ENCODE assay signal across 14 mouse cellular contexts in the genomic region with DNA sequence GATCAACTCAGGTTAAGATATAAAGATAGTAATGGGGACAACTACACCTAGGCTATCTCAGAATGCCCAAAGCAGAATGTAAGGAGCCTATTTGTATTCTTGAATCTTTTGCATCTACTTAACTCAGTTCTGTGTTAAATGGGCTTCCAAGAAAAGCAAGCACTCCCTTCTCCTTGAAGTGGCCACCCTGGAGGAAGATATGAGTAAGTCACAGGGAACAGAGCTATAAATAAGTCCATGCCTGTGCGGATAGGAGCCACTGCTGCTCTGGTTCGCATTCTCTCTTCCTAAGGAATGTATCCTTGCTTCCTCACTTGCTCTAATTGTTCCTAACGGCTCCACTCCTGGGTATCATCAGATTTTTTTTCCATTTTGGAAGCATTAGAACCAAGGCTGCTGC.
"Had no signal": no experiment of that assay in that cellular context is flagged by ENCODE, and none has a peak within 500 bp of the region (broad histone marks: within the 10 kb centered on the region; RNA-seq: fewer than 3 reads in every experiment).

No protein-coding gene starts in this region.

- H3K36me3 ChIP-seq: limb, embryonic 15.5 days; liver, embryonic 13.5 days; midbrain, embryonic 10.5 days; neural tube, embryonic 15.5 days had no signal

- DNase-seq: kidney, postnatal 36 days; layer of hippocampus, adult 9-11 months; layer of hippocampus, postnatal 36 days; liver, embryonic 13.5 days; lung, adult 18-20 months; lung, postnatal 4 days; midbrain, embryonic 14.5 days; right cerebral cortex, adult 18-20 months; thymus, adult 18-20 months; thymus, postnatal 14 days had no signal

- H3K9ac ChIP-seq: limb, embryonic 15.5 days; liver, embryonic 13.5 days; neural tube, embryonic 15.5 days had no signal

- H3K9me3 ChIP-seq: limb, embryonic 15.5 days; liver, embryonic 13.5 days; midbrain, embryonic 10.5 days; neural tube, embryonic 15.5 days had no signal

- H3K4me3 ChIP-seq: limb, embryonic 15.5 days; liver, embryonic 13.5 days; midbrain, embryonic 10.5 days; myocyte; neural tube, embryonic 15.5 days had no signal

- H3K4me2 ChIP-seq: limb, embryonic 15.5 days; liver, embryonic 13.5 days; neural tube, embryonic 15.5 days had no signal

- H3K27ac ChIP-seq: limb, embryonic 15.5 days; liver, embryonic 13.5 days; midbrain, embryonic 10.5 days; neural tube, embryonic 15.5 days had no signal
